Mouse (Mus musculus) stomach, embryonic 16.5 days (tissue): ENCODE data around the gene Nim1k. TPM values are rescaled to one million over a fixed set of nuclear protein-coding genes. Genes with fewer than 3 reads are reported as not detected.

ENCODE experiments used
- ATAC-seq: fragments of 200-750 bp; cut with Nextera tagmentation; 2 replicates; pipeline ENCODE4 v1.8.0; 2017; ENCODE audit warnings: moderate number of reproducible peaks, moderate TSS enrichment; ENCODE audit not compliant: insufficient read depth, low FRiP score
- H3K27ac ChIP-seq: fragments of 300-500 bp; sonication (generic); 2 replicates; pipeline ENCODE4 v1.5.1; 2014; ENCODE audit warnings: low read length
- H3K27me3 ChIP-seq: fragments of 300-500 bp; sonication (generic); 2 replicates; pipeline ENCODE4 v1.6.1; 2014; ENCODE audit warnings: low read length, control low read depth, mixed read lengths; ENCODE audit not compliant: control insufficient read depth, insufficient read depth
- H3K36me3 ChIP-seq: fragments of 300-500 bp; sonication (generic); 2 replicates; pipeline ENCODE4 v1.6.1; 2014; ENCODE audit warnings: low read length; ENCODE audit not compliant: control insufficient read depth, insufficient read depth
- H3K4me1 ChIP-seq: fragments of 300-500 bp; sonication (generic); 2 replicates; pipeline ENCODE4 v1.6.1; 2014; ENCODE audit warnings: low read length, control low read depth, mixed read lengths; ENCODE audit not compliant: control insufficient read depth, insufficient read depth
- H3K4me2 ChIP-seq: fragments of 300-500 bp; sonication (generic); 2 replicates; pipeline ENCODE4 v1.6.1; 2014; ENCODE audit warnings: low read depth, low read length, mixed read lengths
- H3K4me3 ChIP-seq: fragments of 300-500 bp; sonication (generic); replicated peaks from 2 replicates; pipeline ENCODE4 v1.5.1; 2014; ENCODE audit warnings: mild to moderate bottlenecking, low read length
- H3K9ac ChIP-seq: fragments of 300-500 bp; sonication (generic); 2 replicates; pipeline ENCODE4 v1.6.1; 2014; ENCODE audit warnings: low read length
- H3K9me3 ChIP-seq: fragments of 300-500 bp; sonication (generic); replicated peaks from 2 replicates; pipeline ENCODE4 v1.6.1; 2016; ENCODE audit warnings: low read length, control low read depth; ENCODE audit not compliant: control insufficient read depth
- WGBS: fragments of 180-500 bp; shearing (Covaris S2); extraction: QIAGEN DNeasy Blood & Tissue Kit; methylation state at CpG from one replicate; pipeline ENCODE4 v1.1.7; 2014; 5-methylcytosine and 5-hydroxymethylcytosine counted together
- polyA plus RNA-seq: library from polyadenylated mRNA; unstranded; fragments of >200 nt; fragmentation: Nextera tagmentation; extraction: Ambion mirVana; gene quantifications from 2 replicates; pipeline ENCODE4 v1.2.1, GENCODE M21; 2015

Gene Nim1k
- polyA plus RNA-seq, 1 experiment from 2014 or later, result 0.75 TPM

DNA sequence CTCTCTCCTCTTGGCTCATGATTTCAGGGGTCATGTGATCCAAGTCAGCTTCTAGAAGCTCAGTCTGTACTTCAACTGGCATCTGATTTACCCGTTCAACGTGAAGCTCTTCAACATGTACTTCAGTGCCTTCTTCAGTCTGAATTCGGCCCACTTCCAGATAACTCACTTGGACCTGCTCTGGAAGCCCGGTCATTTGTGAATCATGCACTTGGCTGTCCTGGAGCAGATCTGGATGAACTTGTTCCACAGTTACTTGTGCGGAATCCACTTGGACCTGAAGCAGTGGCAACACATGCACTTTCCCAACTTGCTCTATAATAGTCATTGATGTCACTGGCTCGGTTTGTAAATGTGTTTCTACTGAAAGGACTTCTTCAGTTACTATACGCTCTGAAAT, 10.8 kb upstream of the Nim1k start:
- no peak for ATAC-seq
- Histone ChIP-seq H3K27me3 (no peaks in the 10 kb centered on the region), H3K4me2 (no peak overlapping the region), H3K9ac (no peak overlapping the region), H3K36me3 (peaks cover 29% of the 10 kb centered on the region), H3K4me1 (no peaks in the 10 kb centered on the region), H3K27ac (no peak overlapping the region), H3K4me3 (no peak overlapping the region), H3K9me3 (no peaks in the 10 kb centered on the region)
- WGBS, result 92% methylated on average over 7 of the region's 7 CpGs

DNA sequence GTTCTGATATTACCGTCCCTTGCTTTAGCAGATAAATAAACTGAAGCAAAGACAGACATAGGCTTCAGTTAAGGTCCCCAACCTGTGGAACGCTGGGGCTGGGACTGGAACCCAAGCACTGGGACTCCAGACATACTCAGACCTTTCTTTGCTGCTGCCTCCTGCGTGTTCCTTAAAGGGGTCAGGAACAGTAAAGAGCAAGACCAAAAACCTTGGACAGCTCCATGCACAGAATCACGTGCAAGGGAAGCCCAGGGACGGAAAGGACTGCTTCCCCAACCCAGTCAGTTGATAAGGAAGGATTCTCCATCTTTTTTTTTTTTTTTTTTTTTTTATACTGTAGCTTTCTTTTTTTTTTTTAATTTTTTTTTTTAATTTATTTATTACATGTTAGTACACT, 1.1 kb upstream of the Nim1k start:
- ATAC-seq, result no peak
- Histone ChIP-seq H3K4me3 (no peak overlapping the region), H3K36me3 (no peaks in the 10 kb centered on the region), H3K4me1 (peaks cover 11% of the 10 kb centered on the region), H3K9me3 (no peaks in the 10 kb centered on the region), H3K27ac (no peak overlapping the region), H3K27me3 (no peaks in the 10 kb centered on the region), H3K4me2 (peak overlapping the region; percentile 96; the same call in 1 of the 2 replicates), H3K9ac (no peak overlapping the region)
- 29% methylated on average over 5 of the region's 5 CpGs for WGBS

DNA sequence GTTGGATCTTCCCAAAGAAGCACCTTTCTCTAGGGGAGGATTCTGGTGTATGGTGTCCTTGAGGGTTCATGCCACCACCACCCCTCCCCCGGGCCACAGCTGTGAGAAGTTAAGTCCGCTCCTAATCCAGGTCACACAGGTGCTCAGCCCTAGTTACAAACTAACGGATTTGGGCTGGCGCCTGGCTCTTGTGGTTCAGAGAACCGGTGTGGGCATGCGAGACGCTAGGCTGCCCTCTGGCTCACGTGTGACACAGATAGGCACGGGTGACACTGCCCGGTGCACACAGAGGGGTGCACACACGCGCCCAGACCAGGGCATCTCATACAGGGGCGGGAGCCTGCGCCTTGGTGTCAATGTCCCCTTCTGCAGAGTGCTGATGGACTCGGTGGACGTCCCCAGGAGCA, 538 bp downstream of the Nim1k start:
- Histone ChIP-seq H3K27me3 (no peaks in the 10 kb centered on the region), H3K9me3 (no peaks in the 10 kb centered on the region), H3K36me3 (no peaks in the 10 kb centered on the region), H3K27ac (no peak overlapping the region), H3K9ac (peak overlapping the region; percentile 77), H3K4me2 (peak overlapping the region; percentile 96), H3K4me1 (peaks cover 11% of the 10 kb centered on the region), H3K4me3 (peak overlapping the region; percentile 63)
- ATAC-seq, result peak; percentile 55
- 2% methylated on average over 16 of the region's 16 CpGs for WGBS

DNA sequence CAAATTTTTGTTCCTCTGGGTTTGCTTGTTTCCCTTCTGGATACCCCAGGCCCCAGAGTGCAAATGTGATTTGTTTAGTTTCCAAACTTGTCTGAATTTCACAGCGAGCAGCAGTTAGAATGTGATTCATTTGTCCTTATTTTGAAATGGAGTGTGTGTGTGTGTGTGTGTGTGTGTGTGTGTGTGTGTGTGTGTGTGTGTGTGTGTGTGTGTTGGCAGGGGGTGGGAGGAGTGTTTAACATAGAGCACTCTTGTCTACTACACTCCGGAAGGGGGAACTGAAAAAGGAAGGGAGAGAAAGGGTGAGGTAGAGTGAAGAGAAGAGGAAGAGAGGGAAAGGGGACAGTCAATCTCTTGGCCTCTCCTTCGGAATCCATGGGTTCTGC, 1.1 kb downstream of the Nim1k start:
- Histone ChIP-seq H3K27me3 (no peaks in the 10 kb centered on the region), H3K4me3 (no peak overlapping the region), H3K9me3 (no peaks in the 10 kb centered on the region), H3K9ac (no peak overlapping the region), H3K27ac (no peak overlapping the region), H3K36me3 (no peaks in the 10 kb centered on the region), H3K4me1 (peaks cover 11% of the 10 kb centered on the region), H3K4me2 (peak overlapping the region; percentile 96)
- no peak for ATAC-seq
- 37% methylated on average over 3 of the region's 3 CpGs for WGBS

DNA sequence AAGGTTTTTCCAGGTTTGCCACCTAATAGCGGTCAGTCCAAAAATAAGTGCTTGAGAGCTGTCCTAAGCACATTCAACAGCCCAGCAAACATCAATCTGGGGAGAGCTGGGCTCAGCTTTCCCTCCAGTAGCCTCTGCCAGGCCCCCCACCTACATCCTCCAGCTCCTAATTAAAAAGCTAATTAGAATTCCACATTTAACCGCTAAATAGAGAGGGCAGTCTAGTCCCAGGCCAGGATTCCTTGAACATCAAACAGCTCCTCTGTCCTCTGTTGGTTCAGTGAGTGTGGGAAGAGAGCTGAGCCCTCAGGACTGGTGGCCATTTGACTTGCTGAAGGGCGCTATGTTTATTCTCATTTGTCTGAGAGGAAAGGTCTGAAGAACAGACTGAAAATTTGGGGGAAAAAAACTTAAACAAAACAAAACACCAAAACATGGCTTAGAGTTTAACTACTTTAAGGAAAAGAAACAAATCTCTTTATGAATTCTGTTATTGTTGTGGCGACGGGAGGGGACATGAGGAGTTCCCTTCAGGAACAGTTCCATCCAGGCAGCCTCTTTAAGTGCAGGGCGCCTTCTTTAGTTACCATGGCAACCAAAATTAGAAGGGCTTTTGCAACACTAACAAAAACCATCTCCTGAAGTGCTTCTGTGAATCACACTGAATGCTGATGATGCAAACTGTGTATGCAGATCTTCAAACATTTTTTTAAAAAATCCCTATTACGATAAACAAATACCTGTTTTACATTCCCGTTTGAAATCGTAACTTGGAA, 1.6 kb downstream of the Nim1k start:
- Histone ChIP-seq H3K4me2 (no peak overlapping the region), H3K27me3 (no peaks in the 10 kb centered on the region), H3K4me3 (no peak overlapping the region), H3K27ac (no peak overlapping the region), H3K9ac (no peak overlapping the region), H3K9me3 (no peaks in the 10 kb centered on the region), H3K4me1 (peaks cover 11% of the 10 kb centered on the region), H3K36me3 (no peaks in the 10 kb centered on the region)
- no peak for ATAC-seq
- 60% methylated on average over 9 of the region's 9 CpGs for whole genome bisulfite sequencing

DNA sequence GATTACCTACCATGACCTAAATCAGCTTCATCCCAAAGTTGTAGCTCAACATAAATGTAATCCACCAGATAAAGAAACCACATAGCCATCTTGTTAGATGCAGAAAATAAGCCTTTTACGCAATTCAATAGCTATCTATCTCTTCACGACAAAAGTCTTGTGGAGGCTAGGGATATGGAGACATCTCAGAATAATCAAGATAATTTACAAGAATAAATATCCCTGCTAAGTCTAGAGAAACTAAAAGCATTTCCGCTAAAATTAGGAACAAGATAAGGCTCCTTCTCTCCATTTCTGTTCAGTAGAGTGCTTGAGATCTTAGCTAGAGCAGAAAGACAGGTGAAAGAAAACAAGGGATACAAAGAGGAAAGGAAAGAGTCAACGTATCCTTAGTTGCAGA, 8.8 kb downstream of the Nim1k start:
- Histone ChIP-seq H3K9ac (no peak overlapping the region), H3K4me3 (no peak overlapping the region), H3K27me3 (no peaks in the 10 kb centered on the region), H3K36me3 (no peaks in the 10 kb centered on the region), H3K27ac (no peak overlapping the region), H3K9me3 (no peaks in the 10 kb centered on the region), H3K4me2 (no peak overlapping the region), H3K4me1 (no peaks in the 10 kb centered on the region)
- no peak for ATAC-seq
- WGBS, result 80% methylated on average over 4 of the region's 4 CpGs

DNA sequence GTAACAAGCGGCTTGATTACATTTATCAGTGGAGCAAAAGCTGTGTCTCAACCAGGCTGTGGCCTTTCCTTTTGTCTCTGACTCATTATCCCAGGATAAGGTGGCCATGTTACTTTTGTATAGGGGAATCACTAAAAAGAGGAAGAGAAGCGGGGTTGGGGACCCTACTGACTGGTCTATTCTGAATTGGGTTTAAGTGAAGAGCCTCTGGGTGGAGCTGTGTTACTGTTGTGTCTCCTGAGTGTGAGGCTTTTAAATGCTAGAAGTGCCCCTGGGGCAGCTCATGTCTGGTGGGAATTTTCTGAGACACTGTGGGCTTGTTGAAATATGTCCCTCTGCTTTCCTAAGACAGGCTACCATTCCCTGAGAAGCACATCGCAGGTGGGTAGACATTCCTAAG, 12.2 kb downstream of the Nim1k start:
- Histone ChIP-seq H3K4me3 (no peak overlapping the region), H3K27ac (no peak overlapping the region), H3K4me2 (no peak overlapping the region), H3K27me3 (no peaks in the 10 kb centered on the region), H3K9me3 (no peaks in the 10 kb centered on the region), H3K36me3 (no peaks in the 10 kb centered on the region), H3K9ac (no peak overlapping the region), H3K4me1 (0 out of 2 replicates have a peak, but pooled peaks cover 3% of the 10 kb centered on the region)
- ATAC-seq, result no peak
- 82% methylated on average over 3 of the region's 3 CpGs for WGBS

DNA sequence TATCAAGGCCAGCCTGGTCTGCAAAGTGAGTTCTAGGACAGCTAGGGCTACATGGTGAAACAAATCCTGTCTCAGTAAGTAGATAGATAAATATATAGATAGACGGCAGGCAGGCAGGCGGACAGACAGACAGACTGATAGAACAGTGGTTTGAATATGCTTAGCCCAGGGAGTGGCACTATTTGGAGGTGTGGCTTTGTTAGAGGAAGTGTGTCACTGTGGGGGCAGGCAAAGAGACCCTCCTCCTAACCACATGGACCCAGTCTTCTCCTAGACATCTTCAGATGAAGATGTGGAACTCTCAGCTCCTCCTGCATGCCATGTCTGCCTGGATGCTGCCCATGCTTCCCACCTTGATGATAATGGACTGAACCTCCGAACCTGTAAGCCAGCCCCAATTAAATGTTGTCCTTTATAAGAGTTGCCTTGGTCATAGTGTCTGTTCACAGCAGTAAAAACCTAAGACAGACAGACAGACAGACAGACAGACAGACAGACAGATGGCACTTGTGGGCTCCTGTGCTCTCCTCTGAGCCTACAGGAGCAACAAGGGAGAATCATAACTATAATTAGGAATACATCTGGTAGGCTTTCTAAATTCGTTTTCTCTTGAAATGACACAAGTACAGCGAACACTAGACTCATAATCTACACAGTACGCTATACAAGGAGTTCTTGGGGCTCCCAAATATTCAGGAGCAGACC, 12.8 kb downstream of the Nim1k start:
- no peak overlapping the region for H3K27ac ChIP-seq
- H3K27me3 ChIP-seq, result no peaks in the 10 kb centered on the region
- H3K4me1 ChIP-seq, result 0 out of 2 replicates have a peak, but pooled peaks cover 3% of the 10 kb centered on the region
- no peaks in the 10 kb centered on the region for H3K36me3 ChIP-seq
- no peak overlapping the region for H3K9ac ChIP-seq
- WGBS, result 81% methylated on average over 6 of the region's 6 CpGs
- no peaks in the 10 kb centered on the region for H3K9me3 ChIP-seq
- H3K4me2 ChIP-seq, result no peak overlapping the region
- no peak overlapping the region for H3K4me3 ChIP-seq
- ATAC-seq, result no peak
